Mouse (Mus musculus) fibroblast of lung, adult 2 months (primary cell): ENCODE measurements around the gene Stab2.

ENCODE experiments used
- DNase-seq: peaks from one replicate; pipeline ENCODE4 v3.0.0-alpha.2; 2011; ENCODE audit warnings: low read depth

The Stab2 gene

GRCm38 (mm10) chr10:86989838-86990237 lies 18.0 kb downstream of the Stab2 start:
- no peak for DNase-seq

- no peak for DNase-seq
These were observed 31.7 kb downstream of the Stab2 start for GRCm38 (mm10) chr10:86976001-86976726.

GRCm38 (mm10) chr10:86973276-86973675 lies 34.5 kb downstream of the Stab2 start:
- DNase-seq = no peak

GRCm38 (mm10) chr10:86972503-86972826 lies 35.4 kb downstream of the Stab2 start:
- DNase-seq = no peak

GRCm38 (mm10) chr10:86971680-86972502 lies 35.9 kb downstream of the Stab2 start:
- DNase-seq = no peak

GRCm38 (mm10) chr10:86969346-86969745 lies 38.5 kb downstream of the Stab2 start:
- DNase-seq = no peak

GRCm38 (mm10) chr10:86961542-86962466 lies 46.0 kb downstream of the Stab2 start:
- DNase-seq = no peak

GRCm38 (mm10) chr10:86955299-86955698 lies 52.5 kb downstream of the Stab2 start:
- DNase-seq = no peak

GRCm38 (mm10) chr10:86952696-86953095 lies 55.1 kb downstream of the Stab2 start:
- DNase-seq = no peak

- DNase-seq = no peak
These were observed 57.0 kb downstream of the Stab2 start for GRCm38 (mm10) chr10:86950806-86951205.

- DNase-seq = no peak
These were observed 57.9 kb downstream of the Stab2 start for GRCm38 (mm10) chr10:86949886-86950285.

GRCm38 (mm10) chr10:86947541-86947940 lies 60.3 kb downstream of the Stab2 start:
- DNase-seq = no peak

GRCm38 (mm10) chr10:86940591-86940990 lies 67.2 kb downstream of the Stab2 start:
- DNase-seq = no peak

GRCm38 (mm10) chr10:86934376-86934775 lies 73.4 kb downstream of the Stab2 start:
- no peak for DNase-seq

- DNase-seq = no peak
These were observed 73.9 kb downstream of the Stab2 start for GRCm38 (mm10) chr10:86933906-86934305.

- no peak for DNase-seq
These were observed 74.6 kb downstream of the Stab2 start for GRCm38 (mm10) chr10:86933180-86933695.

GRCm38 (mm10) chr10:86923602-86924001 lies 84.2 kb downstream of the Stab2 start:
- no peak for DNase-seq

- DNase-seq = no peak
These were observed 92.2 kb downstream of the Stab2 start for GRCm38 (mm10) chr10:86915595-86915994.

- DNase-seq = no peak
These were observed 99.3 kb downstream of the Stab2 start for GRCm38 (mm10) chr10:86908562-86908961.

- DNase-seq = no peak
These were observed 100.8 kb downstream of the Stab2 start for GRCm38 (mm10) chr10:86907043-86907442.

GRCm38 (mm10) chr10:86895531-86895930 lies 112.3 kb downstream of the Stab2 start:
- no peak for DNase-seq

- no peak for DNase-seq
These were observed 116.8 kb downstream of the Stab2 start for GRCm38 (mm10) chr10:86891066-86891465.
